Mouse (Mus musculus): Measurements from ENCODE around the gene Blm.

DNA sequence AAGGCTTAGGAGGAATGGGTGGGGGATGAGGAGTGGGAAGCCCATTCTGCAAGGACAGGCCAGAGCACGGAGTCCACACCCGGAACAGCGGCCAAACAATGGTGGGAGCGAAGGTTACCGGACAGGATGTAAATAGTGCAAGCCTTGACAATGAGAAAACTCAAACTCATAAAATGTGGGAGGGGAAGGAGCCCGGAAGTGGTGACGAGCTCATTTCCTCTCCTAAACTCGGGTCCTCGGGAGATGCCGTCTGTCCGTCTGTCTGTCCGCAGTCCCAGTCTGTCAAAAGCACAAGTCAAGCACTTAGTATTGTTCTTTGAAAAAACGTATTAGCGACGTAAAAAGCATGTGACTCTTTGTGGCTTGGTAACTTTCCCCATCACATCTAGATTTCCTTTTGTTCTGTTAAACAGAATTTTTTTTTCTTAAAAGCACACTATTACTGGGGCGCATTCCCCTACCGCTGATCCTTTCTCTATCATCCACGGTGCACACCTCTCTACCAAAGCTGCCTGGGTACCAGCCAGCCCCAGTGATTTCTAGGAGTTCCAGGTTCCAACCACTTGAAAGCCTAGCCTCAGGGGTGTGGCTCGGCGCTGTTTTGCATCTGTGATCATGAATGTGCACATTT is 48.0 kb upstream of the Blm start:
- no peak for TF ChIP-seq CTCF (IDR thresholded peaks at IDR 0.05; ENCODE audit: extremely low read depth, insufficient read depth, low read length)
- TF ChIP-seq POLR2A (IDR thresholded peaks at IDR 0.05; ENCODE audit: extremely low read depth, insufficient read depth, low read length), result no peak
